Mouse (Mus musculus): ENCODE data around the gene Nup160. TPM values are rescaled to one million over a fixed set of nuclear protein-coding genes. Genes with fewer than 3 reads are reported as not detected.

Gene Nup160
- 41.9 and 44.4 TPM in 2 replicates for polyA plus RNA-seq (2016; fragmentation: Nextera tagmentation; extraction: Ambion mirVana)

DNA sequence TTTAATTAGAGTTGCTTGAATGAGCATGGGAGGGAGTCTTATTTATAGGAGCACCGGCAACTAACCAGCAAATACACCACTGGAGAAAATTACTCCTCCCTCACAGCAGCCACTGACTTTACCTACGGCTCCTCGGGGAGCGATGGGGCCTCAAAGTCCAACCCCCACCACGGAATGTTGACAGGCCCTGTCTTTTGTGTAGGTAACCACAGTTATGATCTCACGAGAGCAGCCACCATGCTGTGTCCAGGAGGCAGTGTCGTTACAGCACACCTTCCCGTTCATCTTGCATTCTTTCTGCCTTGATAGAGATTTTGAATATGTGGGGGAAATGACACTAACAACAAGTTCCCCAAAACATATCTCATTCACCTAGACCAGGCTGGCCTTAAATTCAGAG is at the start of gene Nup160:
Gene Nup160 (plus strand): TSS at position 209 of the 400 bp plus-strand sequence.
- Histone ChIP-seq H3K4me1 (peaks cover 17% of the 10 kb centered on the region), H3K9me3 (no peaks in the 10 kb centered on the region), H3K4me3 (no peak within 1 kb of the TSS), H3K27ac (no peak within 1 kb of the TSS), H3K4me2 (replicated peaks) (peak within 1 kb of the TSS; percentile 91; the same call in 1 of the 2 replicates), H3K36me3 (no peaks in the 10 kb centered on the region), H3K27me3 (replicated peaks) (no peaks in the 10 kb centered on the region), H3K9ac (no peak within 1 kb of the TSS)
- ATAC-seq (ENCODE audit: low FRiP score, low read depth) = no peak
- whole genome bisulfite sequencing = 81% methylated on average over 8 of the region's 8 CpGs

GRCm38 (mm10) chr2:90628261-90628660 is 48.8 kb upstream of the Nup160 start:
- Histone ChIP-seq H3K9me3 (no peaks in the 10 kb centered on the region), H3K4me2 (replicated peaks) (no peak overlapping the region), H3K36me3 (no peaks in the 10 kb centered on the region), H3K27ac (no peak overlapping the region), H3K27me3 (replicated peaks) (no peaks in the 10 kb centered on the region), H3K4me3 (no peak overlapping the region), H3K9ac (no peak overlapping the region), H3K4me1 (no peaks in the 10 kb centered on the region)
- ATAC-seq (ENCODE audit: low FRiP score, low read depth) = no peak
- WGBS = 96% methylated on average over 5 of the region's 5 CpGs

DNA sequence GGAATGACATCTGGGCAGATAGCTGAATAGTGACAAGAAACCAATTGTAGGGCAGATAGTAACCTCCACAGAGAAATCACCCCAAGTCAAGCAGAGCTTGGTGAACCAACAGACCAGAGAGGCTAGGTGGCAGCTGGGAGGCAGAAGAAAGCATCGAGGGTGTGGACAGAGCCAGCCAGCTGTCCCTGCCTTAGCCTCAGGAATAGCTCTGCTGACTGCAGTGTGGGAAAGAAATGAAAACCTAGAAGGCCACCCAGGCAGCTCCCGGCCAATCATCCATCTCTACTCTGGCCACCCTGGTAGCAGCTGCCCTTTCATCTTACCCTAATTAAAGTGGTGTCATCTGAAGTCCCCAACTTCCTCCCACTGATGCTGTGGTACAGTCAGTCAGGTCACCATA is 47.5 kb upstream of the Nup160 start:
- no peak overlapping the region for H3K27ac ChIP-seq
- no peak overlapping the region for H3K9ac ChIP-seq
- no peaks in the 10 kb centered on the region for H3K4me1 ChIP-seq
- no peaks in the 10 kb centered on the region for H3K36me3 ChIP-seq
- H3K9me3 ChIP-seq = no peaks in the 10 kb centered on the region
- no peaks in the 10 kb centered on the region for H3K27me3 ChIP-seq (replicated peaks)
- no peak for ATAC-seq (ENCODE audit: low FRiP score, low read depth)
- no peak overlapping the region for H3K4me3 ChIP-seq
- 17% methylated on average over 2 of the region's 2 CpGs for WGBS
- H3K4me2 ChIP-seq (replicated peaks) = no peak overlapping the region

DNA sequence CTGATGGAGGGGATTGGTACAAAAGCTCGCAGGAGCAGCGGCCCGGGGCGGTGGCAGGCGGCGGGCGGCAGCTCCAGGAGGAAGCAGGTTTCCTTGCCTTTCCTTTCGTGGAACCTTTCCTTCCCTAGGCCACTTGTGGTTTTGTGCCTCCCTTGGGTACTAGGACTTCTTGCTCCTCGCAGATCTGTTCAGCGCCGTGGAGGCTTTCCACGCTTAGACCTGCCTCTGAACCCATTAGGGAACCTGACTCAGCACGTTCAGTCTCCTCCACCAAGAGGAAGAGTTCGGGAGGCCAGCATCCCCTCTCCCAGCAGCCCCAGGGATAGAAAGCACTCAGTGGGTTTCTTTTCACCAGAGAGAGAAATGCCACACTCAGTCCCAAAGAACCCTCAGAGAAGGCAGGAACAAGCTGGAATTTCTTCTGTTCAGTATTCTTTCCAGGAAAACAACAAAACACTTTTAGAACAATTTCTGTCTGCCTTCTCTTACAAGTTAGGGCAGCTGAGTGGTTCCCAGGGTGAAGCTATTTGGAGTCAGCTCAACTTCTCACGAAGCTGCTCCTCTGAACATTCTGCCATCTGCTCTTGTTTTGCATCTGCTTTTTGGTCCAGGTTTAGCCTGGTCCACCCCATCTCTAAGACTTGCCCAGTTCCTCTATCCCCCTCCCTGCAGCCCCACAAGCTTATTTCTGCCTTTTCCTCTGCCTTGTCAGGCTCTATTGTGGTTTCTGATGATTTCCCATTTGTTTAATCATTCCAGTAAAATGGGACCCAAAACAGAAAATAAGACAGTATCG is 44.9 kb upstream of the Nup160 start:
- Histone ChIP-seq H3K27ac (no peak overlapping the region), H3K4me2 (replicated peaks) (no peak overlapping the region), H3K9ac (no peak overlapping the region), H3K27me3 (replicated peaks) (no peaks in the 10 kb centered on the region), H3K4me1 (no peaks in the 10 kb centered on the region), H3K9me3 (no peaks in the 10 kb centered on the region), H3K4me3 (no peak overlapping the region), H3K36me3 (no peaks in the 10 kb centered on the region)
- ATAC-seq (ENCODE audit: low FRiP score, low read depth) = no peak
- WGBS = 82% methylated on average over 16 of the region's 16 CpGs

DNA sequence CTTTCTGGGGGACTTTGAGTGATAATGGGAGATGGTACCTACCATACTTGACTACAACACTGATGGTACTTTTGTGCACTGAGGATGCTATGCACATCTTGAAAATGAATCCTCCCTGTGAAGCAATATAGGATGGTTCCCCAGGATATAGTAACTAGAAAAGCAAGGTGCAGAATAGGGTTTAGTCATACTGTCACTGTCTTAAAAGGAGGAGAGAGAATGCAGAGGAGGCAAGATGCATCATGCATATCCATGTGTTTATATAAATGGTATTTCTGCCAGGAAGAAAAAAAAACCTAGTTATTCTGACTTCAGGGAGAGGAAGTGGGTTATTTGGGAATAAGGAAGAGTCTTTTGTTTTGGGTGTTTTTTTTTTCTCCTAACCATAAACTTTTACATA is 42.3 kb upstream of the Nup160 start:
- Histone ChIP-seq H3K36me3 (no peaks in the 10 kb centered on the region), H3K27me3 (replicated peaks) (no peaks in the 10 kb centered on the region), H3K4me2 (replicated peaks) (no peak overlapping the region), H3K9ac (no peak overlapping the region), H3K9me3 (no peaks in the 10 kb centered on the region), H3K4me1 (no peaks in the 10 kb centered on the region), H3K27ac (no peak overlapping the region), H3K4me3 (no peak overlapping the region)
- ATAC-seq (ENCODE audit: low FRiP score, low read depth) = no peak

GRCm38 (mm10) chr2:90635085-90635723 is 41.8 kb upstream of the Nup160 start:
- no peak for ATAC-seq (ENCODE audit: low FRiP score, low read depth)
- no peaks in the 10 kb centered on the region for H3K4me1 ChIP-seq
- H3K9ac ChIP-seq = no peak overlapping the region
- no peak overlapping the region for H3K27ac ChIP-seq
- no peak overlapping the region for H3K4me2 ChIP-seq (replicated peaks)
- H3K9me3 ChIP-seq = no peaks in the 10 kb centered on the region
- no peaks in the 10 kb centered on the region for H3K36me3 ChIP-seq
- no peak overlapping the region for H3K4me3 ChIP-seq
- no peaks in the 10 kb centered on the region for H3K27me3 ChIP-seq (replicated peaks)
- 85% methylated on average over 7 of the region's 7 CpGs for WGBS

- no peak for ATAC-seq (ENCODE audit: low FRiP score, low read depth)
- H3K36me3 ChIP-seq = no peaks in the 10 kb centered on the region
- H3K9me3 ChIP-seq = no peaks in the 10 kb centered on the region
- 91% methylated on average over 7 of the region's 7 CpGs for WGBS
- H3K27ac ChIP-seq = no peak overlapping the region
- H3K4me2 ChIP-seq (replicated peaks) = no peak overlapping the region
- no peak overlapping the region for H3K4me3 ChIP-seq
- no peaks in the 10 kb centered on the region for H3K4me1 ChIP-seq
- H3K27me3 ChIP-seq (replicated peaks) = no peaks in the 10 kb centered on the region
- no peak overlapping the region for H3K9ac ChIP-seq
Measured at GRCm38 (mm10) chr2:90636853-90637252, 40.2 kb upstream of the Nup160 start.

- WGBS = 91% methylated on average over 8 of the region's 8 CpGs
- Histone ChIP-seq H3K9me3 (no peaks in the 10 kb centered on the region), H3K27ac (no peak overlapping the region), H3K9ac (no peak overlapping the region), H3K36me3 (no peaks in the 10 kb centered on the region), H3K4me3 (no peak overlapping the region), H3K4me2 (replicated peaks) (no peak overlapping the region), H3K4me1 (no peaks in the 10 kb centered on the region), H3K27me3 (replicated peaks) (no peaks in the 10 kb centered on the region)
- ATAC-seq (ENCODE audit: low FRiP score, low read depth) = no peak
Measured at GRCm38 (mm10) chr2:90638986-90639746, 37.8 kb upstream of the Nup160 start.

GRCm38 (mm10) chr2:90639747-90640699 is 37.0 kb upstream of the Nup160 start:
- 78% methylated on average over 5 of the region's 5 CpGs for WGBS
- H3K4me2 ChIP-seq (replicated peaks) = no peak overlapping the region
- ATAC-seq (ENCODE audit: low FRiP score, low read depth) = no peak
- H3K9ac ChIP-seq = no peak overlapping the region
- no peaks in the 10 kb centered on the region for H3K4me1 ChIP-seq
- H3K27me3 ChIP-seq (replicated peaks) = no peaks in the 10 kb centered on the region
- no peaks in the 10 kb centered on the region for H3K9me3 ChIP-seq
- no peaks in the 10 kb centered on the region for H3K36me3 ChIP-seq
- H3K27ac ChIP-seq = no peak overlapping the region
- no peak overlapping the region for H3K4me3 ChIP-seq

DNA sequence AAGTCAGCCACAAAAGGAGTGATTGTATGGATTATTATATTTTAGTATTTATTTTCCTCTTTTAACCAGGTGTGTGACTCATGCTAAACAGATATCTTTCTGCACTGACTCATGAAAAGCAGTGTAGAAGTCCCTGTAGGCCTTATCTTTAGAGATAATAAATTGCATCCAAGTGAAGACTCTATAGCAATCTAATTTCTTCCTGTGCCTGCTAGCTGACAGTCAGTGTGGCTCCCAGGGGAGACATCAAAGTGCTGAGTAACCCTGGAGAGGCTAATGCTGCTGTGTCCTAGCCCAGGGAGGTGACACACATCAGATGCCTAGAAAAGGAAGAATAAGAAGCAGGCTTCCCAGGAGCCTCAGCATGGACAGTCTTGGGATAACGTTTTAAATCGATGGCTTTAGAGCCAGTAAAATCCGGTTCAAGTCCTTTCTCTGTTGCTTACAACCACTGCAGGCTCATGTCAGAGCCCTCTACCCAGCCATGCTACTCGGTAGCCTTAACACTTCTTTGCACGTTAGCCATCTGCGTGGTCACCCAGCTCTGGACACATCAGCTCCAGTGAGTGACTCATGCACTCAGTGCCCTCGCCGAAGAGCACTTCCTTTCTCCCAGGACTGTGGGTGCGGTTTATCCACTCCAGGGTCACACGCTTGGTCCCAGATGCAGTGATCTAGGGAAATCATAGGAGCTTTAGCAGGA is 35.9 kb upstream of the Nup160 start:
- ATAC-seq (ENCODE audit: low FRiP score, low read depth) = peak; percentile 68; the same call in 1 of the 2 replicates

DNA sequence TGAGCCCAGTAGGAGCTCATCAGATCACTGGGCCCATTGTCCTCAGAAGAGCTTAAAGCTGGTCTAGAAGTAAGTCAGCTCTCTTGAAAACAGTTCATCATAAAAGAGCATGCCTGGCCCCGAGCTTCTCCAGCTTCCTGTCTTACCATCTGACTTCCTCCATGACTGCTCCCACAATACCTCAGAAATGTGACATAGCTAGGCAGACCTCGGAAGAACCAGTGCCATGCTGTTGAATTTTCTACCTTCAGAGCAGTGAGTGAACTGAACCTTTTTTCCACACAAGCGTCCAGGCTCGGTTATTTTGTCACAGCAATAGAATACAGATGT is 35.3 kb upstream of the Nup160 start:
- H3K9me3 ChIP-seq = no peaks in the 10 kb centered on the region
- no peaks in the 10 kb centered on the region for H3K27me3 ChIP-seq (replicated peaks)
- H3K4me3 ChIP-seq = no peak overlapping the region
- WGBS = 87% methylated on average over 4 of the region's 4 CpGs
- no peaks in the 10 kb centered on the region for H3K36me3 ChIP-seq
- ATAC-seq (ENCODE audit: low FRiP score, low read depth) = no peak
- H3K9ac ChIP-seq = no peak overlapping the region
- no peaks in the 10 kb centered on the region for H3K4me1 ChIP-seq
- no peak overlapping the region for H3K4me2 ChIP-seq (replicated peaks)
- no peak overlapping the region for H3K27ac ChIP-seq

More for the DNA sequence above, 35.9 kb upstream of the Nup160 start:
- H3K4me2 ChIP-seq (replicated peaks) = no peak overlapping the region
- H3K9me3 ChIP-seq = no peaks in the 10 kb centered on the region
- H3K36me3 ChIP-seq = no peaks in the 10 kb centered on the region
- H3K4me1 ChIP-seq = no peaks in the 10 kb centered on the region
- H3K27ac ChIP-seq = no peak overlapping the region
- no peak overlapping the region for H3K4me3 ChIP-seq
- WGBS = 83% methylated on average over 10 of the region's 10 CpGs
- no peak overlapping the region for H3K9ac ChIP-seq
- no peaks in the 10 kb centered on the region for H3K27me3 ChIP-seq (replicated peaks)

All from neural tube, embryonic 12.5 days (tissue).